Mouse (Mus musculus) urinary bladder, postnatal 4 days (tissue): ENCODE measurements around the gene Nek8.
"Not testable (repeated sequence)": the region's sequence is repeated elsewhere in the genome, so short reads cannot be mapped to it uniquely, and the experiment has no call there.

ENCODE experiments used
- DNase-seq, 2 experiments: peaks; one replicate each; pipeline ENCODE4 v3.0.0; 2021 to 2022; ENCODE audit warnings: low spot score in 2 of 2

Gene Nek8

GRCm38 (mm10) chr11:78146168-78146567 is 30.3 kb downstream of the Nek8 start:
- DNase-seq = no peak

GRCm38 (mm10) chr11:78143520-78143919 is 33.0 kb downstream of the Nek8 start:
- no peak for DNase-seq

- no peak for DNase-seq
These were observed 35.8 kb downstream of the Nek8 start for GRCm38 (mm10) chr11:78140665-78141064.

- no peak for DNase-seq
These were observed 38.5 kb downstream of the Nek8 start for GRCm38 (mm10) chr11:78138023-78138422.

- DNase-seq = no peak
These were observed 38.9 kb downstream of the Nek8 start for GRCm38 (mm10) chr11:78137584-78137983.

- DNase-seq = no peak
These were observed 40.3 kb downstream of the Nek8 start for GRCm38 (mm10) chr11:78136132-78136531.

- not testable (repeated sequence) for DNase-seq
These were observed 41.2 kb downstream of the Nek8 start for GRCm38 (mm10) chr11:78135314-78135713.

- no peak for DNase-seq
These were observed 42.1 kb downstream of the Nek8 start for GRCm38 (mm10) chr11:78134344-78134743.

GRCm38 (mm10) chr11:78133915-78134314 is 42.6 kb downstream of the Nek8 start:
- no peak for DNase-seq

- no peak for DNase-seq
These were observed 47.0 kb downstream of the Nek8 start for GRCm38 (mm10) chr11:78129458-78129857.

GRCm38 (mm10) chr11:78126739-78127138 is 49.7 kb downstream of the Nek8 start:
- no peak for DNase-seq

GRCm38 (mm10) chr11:78125691-78126090 is 50.8 kb downstream of the Nek8 start:
- DNase-seq = no peak

GRCm38 (mm10) chr11:78123782-78124181 is 52.7 kb downstream of the Nek8 start:
- no peak for DNase-seq

- DNase-seq = no peak
These were observed 53.7 kb downstream of the Nek8 start for GRCm38 (mm10) chr11:78122815-78123214.

- DNase-seq = no peak
These were observed 55.3 kb downstream of the Nek8 start for GRCm38 (mm10) chr11:78121176-78121575.

GRCm38 (mm10) chr11:78119898-78120297 is 56.6 kb downstream of the Nek8 start:
- no peak for DNase-seq

GRCm38 (mm10) chr11:78118467-78118866 is 58.0 kb downstream of the Nek8 start:
- DNase-seq = no peak

GRCm38 (mm10) chr11:78116146-78116410 is 60.4 kb downstream of the Nek8 start:
- no peak for DNase-seq
